Mouse (Mus musculus) erythroblast, embryonic 14.5 days (primary cell): Measurements from ENCODE around the gene Spef1.

Source experiments
- GATA1 ChIP-seq: IDR thresholded peaks from 2 replicates; pipeline ENCODE4 v1.6.1; 2012; ENCODE audit warnings: low read length, inconsistent platforms, mixed read lengths
- TAL1 ChIP-seq: IDR thresholded peaks from 3 replicates; pipeline ENCODE4 v1.6.1; 2012; ENCODE audit warnings: low read length, inconsistent platforms, mixed read lengths

GRCm38 (mm10) chr2:131148353-131149253 lies 38.5 kb downstream of the Spef1 start:
- no peak for TF ChIP-seq GATA1
- TF ChIP-seq TAL1: no peak
